Mouse (Mus musculus) C2C12 (cell line): ENCODE data around the gene Twist1.

Source experiments
- CTCF ChIP-seq: IDR thresholded peaks from one replicate; pipeline ENCODE4 v1.5.1; 2011; ENCODE audit not compliant: control insufficient read depth, insufficient read depth, insufficient read length
- FOSL1 ChIP-seq: IDR thresholded peaks from one replicate; pipeline ENCODE4 v1.8.0; 2011; ENCODE audit warnings: mild to moderate bottlenecking, low read length; ENCODE audit not compliant: poor library complexity, insufficient read depth, severe bottlenecking

DNA sequence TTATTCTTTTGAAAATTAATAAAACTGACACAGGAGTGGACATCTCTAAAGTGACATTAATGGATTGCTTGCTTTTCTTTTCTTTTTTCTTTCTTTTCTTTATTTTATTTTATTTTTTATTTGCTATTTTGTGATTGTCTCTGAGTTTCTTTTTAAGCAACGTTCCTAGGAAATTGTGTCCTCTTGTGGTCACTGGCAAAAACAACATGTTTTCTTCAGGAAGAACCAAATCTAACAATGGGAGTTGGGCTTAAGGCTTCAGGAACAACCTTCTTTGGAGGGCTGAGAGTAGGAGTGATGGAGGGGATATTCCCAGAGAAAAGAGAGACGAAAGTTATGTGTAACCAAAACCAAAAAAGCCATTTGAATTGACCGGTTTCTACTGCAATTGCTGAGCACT, 4.6 kb upstream of the Twist1 start:
- TF ChIP-seq CTCF (no peak), FOSL1 (no peak)
